Mouse (Mus musculus) gastrocnemius, postnatal 4 days (tissue): ENCODE results near the gene Hpcal1. TPM values are rescaled to one million over a fixed set of nuclear protein-coding genes. Genes with fewer than 3 reads are reported as not detected.

ENCODE experiments used
- DNase-seq, 2 experiments: peaks; one replicate each; pipeline ENCODE4 v3.0.0; 2021 to 2022; ENCODE audit warnings: low spot score in 2 of 2, mixed read lengths in 2 of 2
- long read RNA-seq, 2 experiments: library from polyadenylated mRNA; stranded (forward); transcript quantifications; one replicate each; pipeline ENCODE4 v2.0.0; 2021
- total RNA-seq, 2 experiments: library from RNA; stranded (reverse); gene quantifications; 2 replicates each; pipeline ENCODE4 v1.2.3; 2021

Gene Hpcal1
- 10 to 100 TPM; 21.7 to 23.0 TPM for total RNA-seq
- long read RNA-seq, experiment 1, transcript Hpcal1-201 (4 exons, 1,526 nt) = major isoform, 8 of 15 reads
- long read RNA-seq, experiment 1, partial matches to known transcripts = 0 of 15 reads
- long read RNA-seq, experiment 1, other reads (novel, unspliced or antisense) = 6 of 15 reads
- long read RNA-seq, experiment 2, transcript Hpcal1-201 (4 exons, 1,526 nt) = major isoform, 20 of 34 reads
- long read RNA-seq, experiment 2, partial matches to known transcripts = 0 of 34 reads
- long read RNA-seq, experiment 2, other reads (novel, unspliced or antisense) = 10 of 34 reads

GRCm38 (mm10) chr12:17690564-17691281, at the start of gene Hpcal1:
Gene Hpcal1 (plus strand): TSS chr12:17690856.
- DNase-seq = peak; percentile 94 to 97

DNA sequence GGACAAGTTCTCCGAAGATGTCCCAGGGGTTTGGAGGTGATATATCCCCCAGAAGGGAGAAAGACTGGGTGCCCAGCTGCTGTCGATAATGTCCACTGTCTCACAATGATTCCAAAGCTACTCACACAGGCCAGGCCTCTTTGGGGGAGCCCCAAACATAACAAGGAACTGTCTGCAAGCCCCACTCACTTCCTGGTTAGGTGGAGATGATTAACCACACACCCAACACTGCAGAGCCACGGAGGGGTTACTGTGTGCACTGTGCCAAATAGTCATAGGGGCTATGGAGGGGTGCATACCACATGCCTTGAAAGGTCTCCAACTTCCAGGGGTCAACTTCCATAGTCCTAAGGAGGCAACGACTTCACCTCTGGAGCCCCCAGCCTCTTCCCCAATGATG, 49.4 kb upstream of the Hpcal1 start:
- no peak for DNase-seq

DNA sequence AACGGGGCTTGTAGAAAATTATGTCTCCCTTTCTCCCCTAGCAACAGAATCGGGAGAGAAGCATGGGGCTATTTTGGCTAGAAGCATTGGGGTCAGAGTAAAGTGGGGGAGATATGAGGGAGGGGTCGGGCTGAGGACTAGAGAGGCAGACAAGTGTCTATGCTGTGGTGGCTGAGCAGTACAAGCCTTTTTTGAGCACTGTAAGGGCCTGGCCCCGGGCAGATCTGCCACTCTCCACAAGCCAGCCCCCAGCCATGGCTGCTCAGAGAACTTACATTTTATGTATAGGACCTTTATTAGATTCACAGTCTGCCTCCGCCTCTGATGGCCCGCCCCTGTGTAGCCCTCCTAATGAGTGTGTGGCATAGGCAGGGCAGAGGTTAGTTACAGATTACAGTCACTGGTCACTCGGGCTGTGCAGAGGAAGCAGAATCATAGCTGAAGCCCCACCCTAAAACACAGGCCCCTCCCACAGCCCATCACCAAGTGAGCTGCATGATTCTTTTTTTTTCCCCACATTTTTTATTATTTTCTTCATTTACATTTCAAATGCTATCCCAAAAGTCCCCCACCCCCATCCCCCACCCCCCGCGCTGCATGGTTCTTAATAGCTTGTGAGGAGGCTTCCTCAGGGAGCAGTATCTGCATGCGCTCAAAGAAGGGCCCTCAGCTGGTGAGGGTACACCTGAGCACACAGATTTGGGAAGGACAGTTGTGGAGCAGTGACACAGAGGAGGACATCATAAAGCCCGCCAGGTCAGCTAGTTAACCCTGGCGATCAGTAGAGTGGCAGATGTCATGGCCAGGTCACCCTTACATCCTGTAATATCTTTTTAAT, 46.1 kb upstream of the Hpcal1 start:
- no peak for DNase-seq

DNA sequence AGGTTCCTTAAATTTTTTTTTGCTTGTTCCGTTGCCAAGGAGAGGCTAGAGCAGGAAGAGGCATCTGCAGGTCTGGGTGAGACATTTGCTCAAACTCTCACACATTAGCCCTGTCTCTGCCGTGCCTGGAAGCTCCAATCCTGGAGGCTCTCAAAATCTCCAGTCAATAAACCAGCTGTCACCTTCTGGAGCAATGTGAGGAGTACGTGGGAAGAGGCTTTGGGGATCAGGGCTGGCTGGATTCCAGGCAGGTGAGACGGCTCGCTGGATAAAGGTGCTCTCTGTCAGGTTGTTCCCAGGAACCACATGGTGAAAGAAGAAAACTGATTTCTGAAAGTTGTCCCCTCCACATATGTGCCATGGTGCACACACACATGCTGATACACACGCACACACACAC, 44.2 kb upstream of the Hpcal1 start:
- DNase-seq = no peak

DNA sequence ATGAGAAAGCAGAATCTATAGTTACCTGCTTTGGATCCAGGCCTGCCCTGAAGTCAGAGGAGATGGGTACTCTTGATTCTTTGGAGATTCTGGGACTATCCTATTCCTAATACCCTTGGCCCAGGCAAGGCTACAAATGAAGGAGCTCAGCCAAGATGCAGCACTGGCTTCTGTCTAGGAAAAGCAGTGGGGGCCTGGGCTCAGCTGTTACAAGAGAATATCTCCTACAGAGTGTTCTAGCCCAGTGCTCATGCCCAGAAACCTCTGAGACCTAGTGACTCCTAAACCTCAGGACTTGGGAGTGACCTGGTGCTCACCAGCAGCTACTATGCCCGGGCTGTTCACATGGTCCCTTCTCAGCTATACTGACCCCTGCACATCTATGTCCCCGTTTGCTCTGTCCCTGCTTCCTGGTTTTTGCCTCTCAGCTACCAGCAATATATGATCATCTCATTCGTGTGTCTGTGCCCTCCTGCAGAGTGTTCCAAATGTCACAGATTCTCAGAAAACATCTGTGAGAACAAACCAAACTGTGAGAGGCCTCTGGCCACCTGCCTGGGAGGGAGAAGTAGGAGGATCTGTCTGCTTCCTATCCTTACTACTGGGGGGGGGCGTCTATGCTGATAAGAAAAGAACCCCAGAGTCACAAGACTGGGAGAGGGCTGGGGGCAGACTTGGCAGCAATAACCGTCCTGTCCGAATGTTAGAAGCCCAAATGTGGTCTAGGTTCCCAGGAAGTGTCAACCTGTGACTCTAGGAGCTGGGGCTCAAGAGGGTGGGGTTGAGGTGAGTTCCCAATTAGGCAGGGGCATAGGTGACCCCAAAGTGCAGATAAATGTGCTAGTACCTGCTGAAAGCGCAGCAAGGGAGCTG, 39.2 kb upstream of the Hpcal1 start:
- DNase-seq = no peak

GRCm38 (mm10) chr12:17652216-17653050, 38.2 kb upstream of the Hpcal1 start:
- DNase-seq = peak in 1 of 2 experiments; percentile 20

GRCm38 (mm10) chr12:17653051-17653783, 37.4 kb upstream of the Hpcal1 start:
- DNase-seq = no peak

- DNase-seq = no peak
Measured at GRCm38 (mm10) chr12:17657561-17658195, 33.0 kb upstream of the Hpcal1 start.

DNA sequence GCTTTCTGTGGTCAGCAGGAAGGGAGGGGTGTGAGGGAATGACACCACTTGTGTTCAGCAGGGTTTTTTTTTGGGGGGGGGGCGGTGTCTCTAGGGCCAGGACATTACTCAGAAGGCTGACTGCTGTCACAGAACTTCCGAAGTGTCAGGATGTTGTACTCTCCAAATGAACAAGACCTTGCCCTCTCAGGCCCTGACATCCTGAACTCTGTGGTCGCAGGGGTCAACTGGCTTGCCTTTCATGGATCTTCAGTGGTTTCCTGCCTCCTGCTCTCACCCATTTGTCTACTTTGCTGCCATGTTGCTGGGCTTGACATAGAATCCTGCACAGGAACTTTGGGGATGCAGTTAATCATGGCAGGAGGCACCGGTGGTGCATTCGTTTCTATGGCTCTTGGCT, 32.1 kb upstream of the Hpcal1 start:
- no peak for DNase-seq

DNA sequence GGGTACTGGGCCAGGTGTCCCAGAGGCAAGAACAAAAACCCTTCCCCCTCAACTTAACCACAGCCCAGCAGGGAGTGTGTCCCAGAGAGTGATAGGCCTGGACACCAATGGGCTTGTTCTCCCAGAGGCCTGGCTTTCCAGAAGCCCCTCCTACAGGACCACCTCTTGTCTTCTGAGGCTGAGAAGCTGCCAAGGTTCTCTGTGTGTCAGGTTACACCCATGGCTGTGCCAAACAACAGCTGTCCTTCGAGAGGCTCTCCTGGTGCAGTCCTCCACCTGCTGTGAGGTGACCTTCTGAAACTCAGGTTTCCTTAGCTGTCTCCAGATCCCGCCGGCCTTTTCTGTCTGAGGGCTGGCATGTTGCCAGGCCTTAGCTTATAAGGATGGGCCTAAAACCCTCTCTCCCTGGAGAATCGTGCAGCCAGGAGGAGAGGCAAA, 29.2 kb upstream of the Hpcal1 start:
- DNase-seq = peak in 1 of 2 experiments; percentile 41

GRCm38 (mm10) chr12:17663991-17664635, 26.5 kb upstream of the Hpcal1 start:
- DNase-seq = no peak

DNA sequence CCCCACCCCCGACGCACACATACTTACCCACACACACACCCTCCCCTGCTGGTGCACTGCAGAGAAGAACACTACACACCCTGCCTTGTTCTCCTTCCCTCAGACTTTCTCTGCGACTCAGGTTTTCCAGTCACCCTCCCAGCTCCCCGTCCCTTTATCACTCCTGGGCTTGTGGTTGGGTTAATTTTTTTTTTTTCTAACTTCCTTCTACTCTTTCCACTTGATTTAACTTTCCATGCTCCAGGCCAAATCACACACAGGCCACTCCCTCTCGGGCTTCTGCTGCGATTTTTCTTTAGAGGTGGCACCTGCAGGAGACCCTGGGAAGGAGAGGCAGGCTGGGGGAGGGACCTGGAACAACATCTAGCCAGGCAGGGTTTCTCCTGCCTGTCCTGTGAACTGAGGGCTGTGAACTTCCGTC, 24.7 kb upstream of the Hpcal1 start:
- DNase-seq = no peak

GRCm38 (mm10) chr12:17666616-17667015, 24.0 kb upstream of the Hpcal1 start:
- DNase-seq = no peak

DNA sequence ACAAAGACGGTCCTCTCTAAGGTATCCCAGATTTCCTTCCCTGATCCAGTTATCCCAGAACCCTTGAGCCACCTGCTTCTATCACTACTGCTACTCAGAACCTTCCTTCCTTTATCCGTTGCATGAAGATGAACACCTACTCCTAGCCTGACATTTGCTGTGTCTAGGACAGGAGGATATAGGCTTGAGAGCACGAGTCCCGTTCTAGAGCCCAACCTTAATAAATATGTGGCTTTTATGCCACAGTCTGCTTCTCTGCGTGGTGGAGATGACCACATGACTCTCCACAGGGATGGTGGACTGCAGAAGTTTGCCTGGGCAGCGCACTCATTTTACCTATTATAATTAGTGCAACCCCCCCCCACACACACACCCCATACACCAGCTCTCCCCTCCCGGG, 16.9 kb upstream of the Hpcal1 start:
- DNase-seq = no peak

DNA sequence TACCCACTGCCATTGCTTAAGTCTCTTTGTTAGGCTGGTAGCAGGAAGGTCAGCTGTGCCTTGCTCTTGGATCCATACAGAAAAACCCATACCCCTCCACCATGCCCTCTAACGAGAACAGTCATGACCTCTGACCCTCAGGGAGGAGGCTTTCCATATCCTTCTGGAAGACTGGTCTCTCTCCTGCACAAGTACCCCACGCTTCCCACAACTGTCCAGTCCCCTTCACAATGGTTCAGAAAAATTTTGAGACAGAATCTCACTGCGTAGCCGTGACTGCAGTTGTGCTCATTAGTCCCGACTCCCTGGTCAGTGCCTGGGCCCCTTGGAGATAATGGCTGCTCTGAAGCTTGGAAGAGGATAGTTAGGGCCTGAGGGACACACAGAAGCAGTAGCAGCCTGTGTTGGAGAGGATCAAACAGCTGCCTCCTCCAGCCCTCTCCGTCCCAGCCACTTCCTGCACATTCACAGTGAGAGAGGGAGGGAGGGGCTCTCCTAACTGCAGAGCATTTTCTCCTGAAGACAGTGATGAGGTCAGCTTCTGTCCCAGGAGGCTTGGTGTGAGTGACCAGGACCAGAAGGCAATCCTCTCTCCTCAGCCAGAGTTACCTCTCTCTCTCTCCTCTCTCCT, 16.4 kb upstream of the Hpcal1 start:
- no peak for DNase-seq

GRCm38 (mm10) chr12:17677743-17678142, 12.9 kb upstream of the Hpcal1 start:
- no peak for DNase-seq

DNA sequence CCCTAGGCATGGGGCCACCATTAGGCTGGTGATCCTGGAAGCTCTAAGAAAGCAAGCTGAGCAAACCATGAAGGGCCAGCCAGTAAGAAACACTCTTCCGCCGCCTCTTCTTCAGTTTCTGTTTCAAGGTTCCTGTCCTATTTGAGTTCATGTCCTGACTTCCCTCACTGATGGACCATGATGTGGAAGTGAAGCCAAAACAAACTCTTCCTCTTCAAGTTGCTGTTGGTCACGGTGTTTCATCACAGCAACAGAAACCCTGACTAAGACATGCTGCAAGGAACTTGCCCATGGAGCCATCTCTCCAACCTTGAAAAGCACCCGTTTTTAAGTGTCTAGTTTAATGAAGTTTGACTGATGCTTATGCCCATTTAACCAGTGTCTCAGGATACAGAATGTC, 11.1 kb upstream of the Hpcal1 start:
- DNase-seq = no peak

DNA sequence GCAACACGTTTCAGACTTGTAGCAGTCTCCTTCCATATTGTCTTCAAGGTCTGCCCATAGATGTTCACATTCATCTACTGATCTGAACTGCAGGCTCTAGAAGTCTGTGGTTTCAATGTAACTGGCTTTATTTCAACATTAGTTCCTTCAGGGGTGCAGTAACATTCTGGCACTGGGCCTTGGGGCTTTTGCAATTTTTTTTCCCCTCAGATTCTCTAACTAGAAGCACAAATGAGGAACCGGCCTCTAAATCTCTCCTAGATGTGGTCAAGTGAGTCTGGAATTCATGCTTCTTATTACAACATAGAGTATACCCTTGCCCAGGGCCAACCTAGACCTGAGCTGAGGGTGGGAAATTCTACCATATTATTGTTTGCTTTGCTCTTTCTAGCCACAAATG, 8.5 kb upstream of the Hpcal1 start:
- no peak for DNase-seq
